Mouse (Mus musculus) CD4-positive naive resting alpha-beta T cell, adult 57 days (primary cell): ENCODE measurements around the gene Atp10b. TPM values are rescaled to one million over a fixed set of nuclear protein-coding genes. Genes with fewer than 3 reads are reported as not detected.

Experiments
- total RNA-seq: library from RNA; stranded (reverse); gene quantifications from one replicate; pipeline ENCODE4 v1.2.4, GENCODE M21; 2023

The Atp10b gene
- not detected for total RNA-seq

DNA sequence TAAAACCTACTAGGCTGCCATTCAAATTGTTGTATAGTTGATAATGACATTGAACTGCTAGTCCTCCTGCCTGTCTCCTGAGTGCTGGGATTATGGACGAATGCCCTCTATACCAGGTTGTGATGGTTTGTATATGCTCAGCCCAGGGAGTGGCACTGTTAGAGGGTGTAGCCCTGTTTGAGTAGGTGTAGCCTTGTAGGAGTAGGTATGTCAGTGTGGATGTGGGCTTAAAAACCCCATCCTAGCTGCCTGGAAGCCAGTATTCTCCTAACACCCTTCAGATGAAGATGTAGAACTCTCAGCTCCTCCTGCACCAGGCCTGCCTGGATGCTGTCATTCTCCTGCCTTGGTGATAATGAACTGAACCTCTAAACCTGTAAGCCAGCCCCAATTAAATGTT is at the start of gene Atp10b:
TSS of gene Atp10b (plus strand) at position 301 of the 400 bp plus-strand sequence.

Other genes with a start within 250 kb of the Atp10b start
- not detected for gene Gm9972, start 114.1 kb upstream of the Atp10b start, total RNA-seq